8 mouse cellular contexts compared by ENCODE assay signal in genomic region chr4:138303742-138304141, GRCm38 (mm10). TPM values are rescaled to one million over a fixed set of nuclear protein-coding genes. Genes with fewer than 3 reads are reported as not detected.
DNase-seq lines count a peak whose midpoint lies in the region; ATAC-seq and TF ChIP-seq lines count a peak whose summit lies in the region.

No protein-coding gene starts in this region.

- H3K4me1 ChIP-seq in lung, embryonic 15.5 days, result peaks cover 28% of the 10 kb centered on the region
- peaks cover 8% of the 10 kb centered on the region for H3K4me1 ChIP-seq in embryonic facial prominence, embryonic 14.5 days (ENCODE audit: control insufficient read depth, insufficient read depth, low read length)
- H3K4me1 ChIP-seq in intestine, postnatal 0 days (replicated peaks; ENCODE audit: control insufficient read depth, insufficient read depth, low read length), result peaks cover 4% of the 10 kb centered on the region; the same call in 1 of the 2 replicates
- H3K4me1 ChIP-seq in neural tube, embryonic 12.5 days, result peaks cover 18% of the 10 kb centered on the region

- WGBS in lung, embryonic 15.5 days, result 8% methylated on average over 18 of the region's 18 CpGs
- 15% methylated on average over 18 of the region's 18 CpGs for WGBS in embryonic facial prominence, embryonic 14.5 days
- WGBS in intestine, postnatal 0 days, result 9% methylated on average over 18 of the region's 18 CpGs
- WGBS in neural tube, embryonic 12.5 days, result 16% methylated on average over 18 of the region's 18 CpGs

- peak overlapping the region; percentile 63 for H3K27ac ChIP-seq in lung, embryonic 15.5 days
- H3K27ac ChIP-seq in embryonic facial prominence, embryonic 14.5 days (replicated peaks; ENCODE audit: low read depth, low read length), result peak overlapping the region; percentile 50; the same call in 1 of the 2 replicates
- H3K27ac ChIP-seq in intestine, postnatal 0 days (ENCODE audit: low read depth, low read length), result no peak overlapping the region
- H3K27ac ChIP-seq in neural tube, embryonic 12.5 days, result peak overlapping the region; percentile 50; the same call in 1 of the 2 replicates

- peak overlapping the region; percentile 98 for H3K4me3 ChIP-seq in lung, embryonic 15.5 days
- H3K4me3 ChIP-seq in embryonic facial prominence, embryonic 14.5 days (ENCODE audit: low read depth, low read length), result peak overlapping the region; percentile 84
- H3K4me3 ChIP-seq in intestine, postnatal 0 days (ENCODE audit: low read depth, low read length), result peak overlapping the region; percentile 79
- H3K4me3 ChIP-seq in neural tube, embryonic 12.5 days, result peak overlapping the region; percentile 95

- no peak for ATAC-seq in lung, embryonic 15.5 days (ENCODE audit: borderline replicate concordance, extremely low read depth, low FRiP score, low TSS enrichment)
- ATAC-seq in embryonic facial prominence, embryonic 14.5 days (ENCODE audit: low read depth), result no peak
- ATAC-seq in intestine, postnatal 0 days, result no peak
- ATAC-seq in neural tube, embryonic 12.5 days (ENCODE audit: low FRiP score, low read depth), result no peak

- no peaks in the 10 kb centered on the region for H3K9me3 ChIP-seq in lung, embryonic 15.5 days
- H3K9me3 ChIP-seq in embryonic facial prominence, embryonic 14.5 days (ENCODE audit: control insufficient read depth, low read length), result no peaks in the 10 kb centered on the region
- H3K9me3 ChIP-seq in intestine, postnatal 0 days (ENCODE audit: control insufficient read depth), result no peaks in the 10 kb centered on the region
- H3K9me3 ChIP-seq in neural tube, embryonic 12.5 days, result no peaks in the 10 kb centered on the region

- H3K9ac ChIP-seq in lung, embryonic 15.5 days, result peak overlapping the region; percentile 65
- H3K9ac ChIP-seq in embryonic facial prominence, embryonic 14.5 days (ENCODE audit: low read depth, low read length), result peak overlapping the region; percentile 69
- H3K9ac ChIP-seq in intestine, postnatal 0 days (ENCODE audit: low read depth, low read length), result peak overlapping the region; percentile 49
- H3K9ac ChIP-seq in neural tube, embryonic 12.5 days, result peak overlapping the region; percentile 62

- H3K27me3 ChIP-seq in lung, embryonic 15.5 days, result no peaks in the 10 kb centered on the region
- H3K27me3 ChIP-seq in embryonic facial prominence, embryonic 14.5 days (replicated peaks; ENCODE audit: control insufficient read depth, insufficient read depth, low read length), result no peaks in the 10 kb centered on the region
- no peaks in the 10 kb centered on the region for H3K27me3 ChIP-seq in intestine, postnatal 0 days (replicated peaks; ENCODE audit: control insufficient read depth, insufficient read depth, low read length)
- H3K27me3 ChIP-seq in neural tube, embryonic 12.5 days (replicated peaks), result no peaks in the 10 kb centered on the region

- H3K36me3 ChIP-seq in lung, embryonic 15.5 days, result peaks cover 16% of the 10 kb centered on the region
- peaks cover 8% of the 10 kb centered on the region; the same call in 1 of the 2 replicates for H3K36me3 ChIP-seq in embryonic facial prominence, embryonic 14.5 days (ENCODE audit: control insufficient read depth, insufficient read depth, low read length)
- peaks cover 14% of the 10 kb centered on the region for H3K36me3 ChIP-seq in intestine, postnatal 0 days (ENCODE audit: control insufficient read depth, insufficient read depth)
- H3K36me3 ChIP-seq in neural tube, embryonic 12.5 days, result peaks cover 15% of the 10 kb centered on the region

- peak overlapping the region; percentile 87 for H3K4me2 ChIP-seq in lung, embryonic 15.5 days
- peak overlapping the region; percentile 65 for H3K4me2 ChIP-seq in embryonic facial prominence, embryonic 14.5 days (ENCODE audit: low read depth, low read length)
- peak overlapping the region; percentile 89 for H3K4me2 ChIP-seq in intestine, postnatal 0 days (replicated peaks; ENCODE audit: low read depth)
- peak overlapping the region; percentile 91 for H3K4me2 ChIP-seq in neural tube, embryonic 12.5 days (replicated peaks)

- no peak for TF ChIP-seq CTCF in intestine, postnatal 0 days (IDR thresholded peaks at IDR 0.05; ENCODE audit: low read depth)

- no peak for DNase-seq in lung, postnatal 25 days (ENCODE audit: low spot score)
- DNase-seq in embryonic facial prominence, embryonic 14.5 days (ENCODE audit: low spot score), result no peak
- no peak for DNase-seq in adrenal gland, postnatal 10 days
- no peak for DNase-seq in thymus, postnatal 10 days (ENCODE audit: low spot score in 2 of 2)
- no peak for DNase-seq in urinary bladder, postnatal 36 days (ENCODE audit: low spot score in 2 of 2)

RNA-seq across cellular contexts. Expression of gene Ddost, which starts 0.8 kb away (rescaled TPM):
- 413 and 429 TPM in 2 replicates for polyA plus RNA-seq in lung, embryonic 15.5 days (2015; fragmentation: Nextera tagmentation; extraction: Ambion mirVana)
- polyA plus RNA-seq in embryonic facial prominence, embryonic 14.5 days (2014; fragmentation: Nextera tagmentation; extraction: Ambion mirVana), result 332 and 343 TPM in 2 replicates
- polyA plus RNA-seq in intestine, postnatal 0 days (2015; fragmentation: Nextera tagmentation; extraction: Ambion mirVana), result 177 and 178 TPM in 2 replicates
- polyA plus RNA-seq in neural tube, embryonic 12.5 days (2016; fragmentation: Nextera tagmentation; extraction: Ambion mirVana), result 226 and 241 TPM in 2 replicates
- total RNA-seq in adrenal gland, postnatal 10 days (2021), result 100 to 1,000 TPM; 118 to 129 TPM

RNA-seq across cellular contexts. Expression of gene Pink1, which starts 22.4 kb away (rescaled TPM):
- polyA plus RNA-seq in lung, embryonic 15.5 days (2015; fragmentation: Nextera tagmentation; extraction: Ambion mirVana), result 46.0 and 47.0 TPM in 2 replicates
- polyA plus RNA-seq in embryonic facial prominence, embryonic 14.5 days (2014; fragmentation: Nextera tagmentation; extraction: Ambion mirVana), result 30.5 and 32.6 TPM in 2 replicates
- polyA plus RNA-seq in intestine, postnatal 0 days (2015; fragmentation: Nextera tagmentation; extraction: Ambion mirVana), result 65.8 and 71.7 TPM in 2 replicates
- 82.7 and 87.3 TPM in 2 replicates for polyA plus RNA-seq in neural tube, embryonic 12.5 days (2016; fragmentation: Nextera tagmentation; extraction: Ambion mirVana)
- total RNA-seq in adrenal gland, postnatal 10 days (2021), result 100 to 1,000 TPM; 171 to 188 TPM

RNA-seq across cellular contexts. Expression of gene Kif17, which starts 53.5 kb away (rescaled TPM):
- 3.0 and 3.9 TPM in 2 replicates for polyA plus RNA-seq in lung, embryonic 15.5 days (2015; fragmentation: Nextera tagmentation; extraction: Ambion mirVana)
- polyA plus RNA-seq in embryonic facial prominence, embryonic 14.5 days (2014; fragmentation: Nextera tagmentation; extraction: Ambion mirVana), result 0.71 and 1.6 TPM in 2 replicates
- polyA plus RNA-seq in intestine, postnatal 0 days (2015; fragmentation: Nextera tagmentation; extraction: Ambion mirVana), result 0.78 and 1.1 TPM in 2 replicates
- 1.1 and 1.7 TPM in 2 replicates for polyA plus RNA-seq in neural tube, embryonic 12.5 days (2016; fragmentation: Nextera tagmentation; extraction: Ambion mirVana)
- 1 to 10 TPM; 3.1 to 3.5 TPM for total RNA-seq in adrenal gland, postnatal 10 days (2021)

RNA-seq across cellular contexts. Expression of gene Sh2d5, which starts 53.5 kb away (rescaled TPM):
- 0.27 and 0.35 TPM in 2 replicates for polyA plus RNA-seq in lung, embryonic 15.5 days (2015; fragmentation: Nextera tagmentation; extraction: Ambion mirVana)
- 0.35 and 0.85 TPM in 2 replicates for polyA plus RNA-seq in embryonic facial prominence, embryonic 14.5 days (2014; fragmentation: Nextera tagmentation; extraction: Ambion mirVana)
- 0.21 and 0.33 TPM in 2 replicates for polyA plus RNA-seq in intestine, postnatal 0 days (2015; fragmentation: Nextera tagmentation; extraction: Ambion mirVana)
- 4.1 and 4.6 TPM in 2 replicates for polyA plus RNA-seq in neural tube, embryonic 12.5 days (2016; fragmentation: Nextera tagmentation; extraction: Ambion mirVana)
- total RNA-seq in adrenal gland, postnatal 10 days (2021), result 1 to 10 TPM; 1.2 to 1.6 TPM
